Mouse (Mus musculus): ENCODE measurements around the gene Insl3. TPM values are rescaled to one million over a fixed set of nuclear protein-coding genes. Genes with fewer than 3 reads are reported as not detected.
"Not testable (repeated sequence)": the region's sequence is repeated elsewhere in the genome, so short reads cannot be mapped to it uniquely, and the experiment has no call there.

Gene Insl3
- polyA plus RNA-seq, 1 experiment from 2014 or later: not detected

- Histone ChIP-seq H3K4me2 (replicated peaks) (peak overlapping the region; percentile 49), H3K27me3 (peaks cover 91% of the 10 kb centered on the region), H3K9ac (peak overlapping the region; percentile 41), H3K9me3 (replicated peaks) (0 out of 2 replicates have a peak, but pooled peaks cover 4% of the 10 kb centered on the region), H3K4me1 (peaks cover 14% of the 10 kb centered on the region), H3K36me3 (no peaks in the 10 kb centered on the region), H3K27ac (no peak overlapping the region), H3K4me3 (no peak overlapping the region)
- no peak for ATAC-seq (ENCODE audit: low FRiP score)
- WGBS: 9% methylated on average over 16 of the region's 16 CpGs
Measured at GRCm38 (mm10) chr8:71679116-71679515, 9.9 kb upstream of the Insl3 start.

GRCm38 (mm10) chr8:71679550-71680168 lies 9.4 kb upstream of the Insl3 start:
- WGBS: 2% methylated on average over 46 of the region's 46 CpGs
- ATAC-seq (ENCODE audit: low FRiP score): no peak

GRCm38 (mm10) chr8:71680471-71680870 lies 8.5 kb upstream of the Insl3 start:
- H3K4me1 ChIP-seq: peaks cover 19% of the 10 kb centered on the region
- no peak overlapping the region; the same call in 1 of the 2 replicates for H3K4me3 ChIP-seq
- H3K9ac ChIP-seq: no peak overlapping the region
- no peak overlapping the region for H3K27ac ChIP-seq
- H3K27me3 ChIP-seq: peaks cover 99% of the 10 kb centered on the region
- 0 out of 2 replicates have a peak, but pooled peaks cover 4% of the 10 kb centered on the region for H3K9me3 ChIP-seq (replicated peaks)
- no peak overlapping the region for H3K4me2 ChIP-seq (replicated peaks)
- 5% methylated on average over 20 of the region's 21 CpGs for WGBS
- no peaks in the 10 kb centered on the region for H3K36me3 ChIP-seq
- ATAC-seq (ENCODE audit: low FRiP score): no peak

More at GRCm38 (mm10) chr8:71679550-71680168, 9.4 kb upstream of the Insl3 start:
- H3K36me3 ChIP-seq: no peaks in the 10 kb centered on the region
- H3K4me3 ChIP-seq: peak overlapping the region; percentile 22
- H3K4me1 ChIP-seq: peaks cover 18% of the 10 kb centered on the region
- H3K27me3 ChIP-seq: peaks cover 97% of the 10 kb centered on the region
- H3K9ac ChIP-seq: peak overlapping the region; percentile 41
- 0 out of 2 replicates have a peak, but pooled peaks cover 4% of the 10 kb centered on the region for H3K9me3 ChIP-seq (replicated peaks)
- H3K27ac ChIP-seq: no peak overlapping the region
- peak overlapping the region; percentile 49 for H3K4me2 ChIP-seq (replicated peaks)

GRCm38 (mm10) chr8:71681369-71681915 lies 7.6 kb upstream of the Insl3 start:
- Histone ChIP-seq H3K4me2 (replicated peaks) (no peak overlapping the region), H3K9ac (no peak overlapping the region), H3K27ac (no peak overlapping the region), H3K27me3 (peaks cover 100% of the 10 kb centered on the region), H3K36me3 (no peaks in the 10 kb centered on the region), H3K4me1 (peaks cover 28% of the 10 kb centered on the region), H3K9me3 (replicated peaks) (0 out of 2 replicates have a peak, but pooled peaks cover 4% of the 10 kb centered on the region), H3K4me3 (no peak overlapping the region)
- WGBS: 3% methylated on average over 18 of the region's 18 CpGs
- ATAC-seq (ENCODE audit: low FRiP score): no peak

- no peak overlapping the region for H3K4me3 ChIP-seq
- H3K27ac ChIP-seq: no peak overlapping the region
- peaks cover 100% of the 10 kb centered on the region for H3K27me3 ChIP-seq
- no peak for ATAC-seq (ENCODE audit: low FRiP score)
- H3K9ac ChIP-seq: no peak overlapping the region
- 0 out of 2 replicates have a peak, but pooled peaks cover 4% of the 10 kb centered on the region for H3K9me3 ChIP-seq (replicated peaks)
- peaks cover 30% of the 10 kb centered on the region for H3K4me1 ChIP-seq
- WGBS: 64% methylated on average over 12 of the region's 12 CpGs
- H3K4me2 ChIP-seq (replicated peaks): no peak overlapping the region
- H3K36me3 ChIP-seq: no peaks in the 10 kb centered on the region
Measured at GRCm38 (mm10) chr8:71682832-71683231, 6.2 kb upstream of the Insl3 start.

GRCm38 (mm10) chr8:71684701-71685100 lies 4.3 kb upstream of the Insl3 start:
- H3K9me3 ChIP-seq (replicated peaks): no peaks in the 10 kb centered on the region
- H3K27ac ChIP-seq: no peak overlapping the region
- peaks cover 25% of the 10 kb centered on the region for H3K4me1 ChIP-seq
- H3K36me3 ChIP-seq: no peaks in the 10 kb centered on the region
- ATAC-seq (ENCODE audit: low FRiP score): no peak
- H3K4me2 ChIP-seq (replicated peaks): no peak overlapping the region
- no peak overlapping the region for H3K4me3 ChIP-seq
- no peak overlapping the region for H3K9ac ChIP-seq
- 13% methylated on average over 10 of the region's 10 CpGs for WGBS
- H3K27me3 ChIP-seq: peaks cover 100% of the 10 kb centered on the region

GRCm38 (mm10) chr8:71685573-71685972 lies 3.4 kb upstream of the Insl3 start:
- peaks cover 100% of the 10 kb centered on the region for H3K27me3 ChIP-seq
- H3K9me3 ChIP-seq (replicated peaks): no peaks in the 10 kb centered on the region
- peaks cover 20% of the 10 kb centered on the region for H3K4me1 ChIP-seq
- H3K9ac ChIP-seq: 0 out of 2 replicates have a peak overlapping the region, but pooled peaks have one; percentile 27
- no peak overlapping the region for H3K27ac ChIP-seq
- peak; percentile 36; the same call in 1 of the 2 replicates for ATAC-seq (ENCODE audit: low FRiP score)
- no peaks in the 10 kb centered on the region for H3K36me3 ChIP-seq
- WGBS: 2% methylated on average over 29 of the region's 29 CpGs
- H3K4me3 ChIP-seq: peak overlapping the region; percentile 30
- peak overlapping the region; percentile 51 for H3K4me2 ChIP-seq (replicated peaks)

- H3K9me3 ChIP-seq (replicated peaks): no peaks in the 10 kb centered on the region
- under 1% methylated on average over 23 of the region's 23 CpGs for WGBS
- no peak overlapping the region for H3K27ac ChIP-seq
- H3K4me1 ChIP-seq: peaks cover 19% of the 10 kb centered on the region
- ATAC-seq (ENCODE audit: low FRiP score): peak; percentile 53
- H3K9ac ChIP-seq: 0 out of 2 replicates have a peak overlapping the region, but pooled peaks have one; percentile 27
- peak overlapping the region; percentile 30 for H3K4me3 ChIP-seq
- peak overlapping the region; percentile 51 for H3K4me2 ChIP-seq (replicated peaks)
- H3K27me3 ChIP-seq: peaks cover 100% of the 10 kb centered on the region
- H3K36me3 ChIP-seq: no peaks in the 10 kb centered on the region
Measured at GRCm38 (mm10) chr8:71686143-71686734, 2.8 kb upstream of the Insl3 start.

- Histone ChIP-seq H3K4me2 (replicated peaks) (no peak overlapping the region), H3K9ac (no peak overlapping the region), H3K36me3 (no peaks in the 10 kb centered on the region), H3K4me3 (no peak overlapping the region), H3K4me1 (peaks cover 20% of the 10 kb centered on the region), H3K27ac (no peak overlapping the region), H3K9me3 (replicated peaks) (no peaks in the 10 kb centered on the region), H3K27me3 (peaks cover 100% of the 10 kb centered on the region)
- 1% methylated on average over 8 of the region's 8 CpGs for WGBS
- no peak for ATAC-seq (ENCODE audit: low FRiP score)
Measured at GRCm38 (mm10) chr8:71687616-71688015, 1.4 kb upstream of the Insl3 start.

- ATAC-seq (ENCODE audit: low FRiP score): no peak
- peaks cover 8% of the 10 kb centered on the region for H3K4me1 ChIP-seq
- H3K4me3 ChIP-seq: no peak overlapping the region
- no peaks in the 10 kb centered on the region for H3K36me3 ChIP-seq
- 5% methylated on average over 30 of the region's 30 CpGs for WGBS
- no peaks in the 10 kb centered on the region for H3K9me3 ChIP-seq (replicated peaks)
- no peak overlapping the region for H3K9ac ChIP-seq
- no peak overlapping the region for H3K27ac ChIP-seq
- H3K4me2 ChIP-seq (replicated peaks): no peak overlapping the region
- peaks cover 95% of the 10 kb centered on the region for H3K27me3 ChIP-seq
Measured at GRCm38 (mm10) chr8:71692509-71692908, 3.5 kb downstream of the Insl3 start.

- H3K9me3 ChIP-seq (replicated peaks): no peaks in the 10 kb centered on the region
- WGBS: 10% methylated on average over 68 of the region's 68 CpGs
- peaks cover 93% of the 10 kb centered on the region for H3K27me3 ChIP-seq
- no peak overlapping the region for H3K27ac ChIP-seq
- H3K36me3 ChIP-seq: no peaks in the 10 kb centered on the region
- peak; percentile 37; the same call in 1 of the 2 replicates for ATAC-seq (ENCODE audit: low FRiP score)
- peak overlapping the region; percentile 10; the same call in 1 of the 2 replicates for H3K4me3 ChIP-seq
- H3K9ac ChIP-seq: no peak overlapping the region
- peak overlapping the region; percentile 22; the same call in 1 of the 2 replicates for H3K4me2 ChIP-seq (replicated peaks)
- peaks cover 8% of the 10 kb centered on the region for H3K4me1 ChIP-seq
Measured at GRCm38 (mm10) chr8:71693166-71694041, 4.4 kb downstream of the Insl3 start.

GRCm38 (mm10) chr8:71695456-71695855 lies 6.4 kb downstream of the Insl3 start:
- H3K4me3 ChIP-seq; H3K9me3 ChIP-seq (replicated peaks); H3K27ac ChIP-seq; H3K4me1 ChIP-seq; H3K36me3 ChIP-seq; H3K4me2 ChIP-seq (replicated peaks); H3K9ac ChIP-seq; ATAC-seq (ENCODE audit: low FRiP score): not testable (repeated sequence)
- 65% methylated on average over 12 of the region's 12 CpGs for WGBS
- H3K27me3 ChIP-seq: peaks cover 93% of the 10 kb centered on the region
